Mouse (Mus musculus): ENCODE results near the gene Erg. TPM values are rescaled to one million over a fixed set of nuclear protein-coding genes. Genes with fewer than 3 reads are reported as not detected.

Erg gene
- total and polyA plus RNA-seq, 2 experiments from 2014 or later = 1.8 to 6.4 TPM

DNA sequence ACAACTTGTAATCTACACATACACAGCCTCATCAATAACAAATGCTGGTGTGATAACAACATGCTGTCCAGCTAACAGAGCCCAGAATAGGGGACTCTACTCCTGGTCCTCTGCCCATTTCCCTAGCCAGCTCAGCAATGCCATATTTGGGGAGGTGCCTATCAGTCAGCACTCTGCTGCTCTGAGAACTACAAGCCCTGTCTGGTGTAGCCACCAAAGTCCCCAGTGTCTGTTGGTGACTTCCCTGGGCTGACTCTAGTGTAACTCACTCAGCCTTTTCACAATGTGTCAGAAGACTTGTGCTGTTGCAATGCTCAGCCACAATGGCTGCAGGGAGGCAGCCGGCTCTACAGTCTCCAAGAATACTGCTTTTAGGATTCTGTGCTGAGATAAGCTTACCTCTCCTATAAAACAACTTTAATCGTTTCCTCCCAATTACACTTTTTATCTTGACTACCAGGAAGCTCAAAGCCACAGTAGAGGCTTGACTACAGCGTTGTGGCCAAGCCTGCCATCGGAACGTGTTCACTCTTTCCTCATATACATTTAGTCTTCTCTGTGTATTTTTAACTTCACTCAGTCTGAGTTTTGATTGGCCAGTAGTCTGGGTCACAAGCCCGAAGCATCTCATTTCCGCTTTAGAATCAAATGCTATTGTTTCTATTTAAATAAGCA lies 201.0 kb downstream of the Erg start:
- Histone ChIP-seq H3K27ac (ENCODE audit: low read depth, low read length) (no peak overlapping the region), H3K9ac (no peak overlapping the region), H3K9me3 (ENCODE audit: low read length) (no peaks in the 10 kb centered on the region), H3K27me3 (ENCODE audit: insufficient read depth, low read length) (no peaks in the 10 kb centered on the region), H3K4me2 (ENCODE audit: low read depth) (no peak overlapping the region), H3K4me1 (ENCODE audit: insufficient read depth) (no peaks in the 10 kb centered on the region), H3K4me3 (ENCODE audit: low read depth, low read length) (no peak overlapping the region), H3K36me3 (ENCODE audit: insufficient read depth) (no peaks in the 10 kb centered on the region)
- ATAC-seq (no peak), DNase-seq (no peak)
- no peak for TF ChIP-seq CTCF (IDR thresholded peaks at IDR 0.05; ENCODE audit: low read depth)
- WGBS = 87% methylated on average over 7 of the region's 7 CpGs

DNA sequence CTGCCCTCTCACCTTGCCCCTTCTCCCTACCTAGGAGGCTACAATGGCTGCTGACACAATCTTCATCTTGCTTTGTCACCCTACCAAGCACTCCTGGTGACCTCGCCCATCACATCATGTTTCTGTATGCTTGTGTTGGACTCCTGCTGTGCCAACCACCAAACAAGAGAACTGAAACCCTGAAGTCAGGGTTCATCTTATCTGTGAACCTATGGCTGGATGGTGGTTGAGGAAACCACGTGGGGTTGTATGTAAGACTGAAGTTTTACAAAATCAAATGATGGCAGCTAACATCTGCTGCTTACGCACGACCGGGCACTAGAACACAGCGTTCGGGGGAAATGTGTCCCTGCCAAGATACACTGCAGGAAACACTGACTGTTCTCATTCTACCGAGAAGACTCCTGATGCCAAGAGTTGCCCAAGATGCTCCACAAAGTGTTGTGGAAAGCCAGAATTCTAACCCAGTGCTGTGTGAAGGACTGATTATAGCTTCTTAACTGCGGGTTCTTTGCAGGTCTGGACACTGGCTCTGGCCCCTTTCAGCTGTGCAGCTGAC lies 201.7 kb downstream of the Erg start:
- Histone ChIP-seq H3K4me2 (ENCODE audit: low read depth) (no peak overlapping the region), H3K9me3 (ENCODE audit: low read length) (no peaks in the 10 kb centered on the region), H3K27ac (ENCODE audit: low read depth, low read length) (no peak overlapping the region), H3K9ac (no peak overlapping the region), H3K4me3 (ENCODE audit: low read depth, low read length) (no peak overlapping the region), H3K36me3 (ENCODE audit: insufficient read depth) (no peaks in the 10 kb centered on the region), H3K27me3 (ENCODE audit: insufficient read depth, low read length) (no peaks in the 10 kb centered on the region), H3K4me1 (ENCODE audit: insufficient read depth) (no peaks in the 10 kb centered on the region)
- 63% methylated on average over 9 of the region's 9 CpGs for WGBS
- ATAC-seq (no peak), DNase-seq (no peak)
- no peak for TF ChIP-seq CTCF (IDR thresholded peaks at IDR 0.05; ENCODE audit: low read depth)

DNA sequence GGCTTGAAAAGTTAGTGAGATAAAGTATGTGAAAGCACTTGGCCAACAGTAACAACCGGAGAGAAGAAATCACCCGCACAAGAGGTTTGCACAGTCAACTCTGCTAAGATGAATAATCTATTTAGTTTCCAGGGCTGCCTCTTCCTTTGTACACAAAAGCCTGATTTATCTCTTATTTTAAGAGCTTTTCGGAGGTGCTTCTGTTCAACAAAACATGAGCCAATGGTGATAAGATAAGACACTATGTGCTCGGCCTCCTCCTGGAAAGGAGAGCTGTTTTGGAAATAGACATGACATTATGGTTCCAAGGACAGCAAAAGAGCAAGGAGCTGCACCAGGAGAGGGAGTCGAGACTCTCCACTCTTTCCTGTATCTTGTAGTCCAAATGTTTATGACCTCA lies 204.1 kb downstream of the Erg start:
- no peak for ATAC-seq
- H3K4me3 ChIP-seq (ENCODE audit: low read depth, low read length) = no peak overlapping the region
- H3K27me3 ChIP-seq (ENCODE audit: insufficient read depth, low read length) = no peaks in the 10 kb centered on the region
- DNase-seq = no peak
- no peak for TF ChIP-seq CTCF (IDR thresholded peaks at IDR 0.05; ENCODE audit: low read depth)
- WGBS = 89% methylated on average over 5 of the region's 5 CpGs
- H3K4me1 ChIP-seq (ENCODE audit: insufficient read depth) = no peaks in the 10 kb centered on the region
- no peaks in the 10 kb centered on the region for H3K9me3 ChIP-seq (ENCODE audit: low read length)
- H3K27ac ChIP-seq (ENCODE audit: low read depth, low read length) = no peak overlapping the region
- H3K4me2 ChIP-seq (ENCODE audit: low read depth) = no peak overlapping the region
- no peaks in the 10 kb centered on the region for H3K36me3 ChIP-seq (ENCODE audit: insufficient read depth)
- no peak overlapping the region for H3K9ac ChIP-seq

DNA sequence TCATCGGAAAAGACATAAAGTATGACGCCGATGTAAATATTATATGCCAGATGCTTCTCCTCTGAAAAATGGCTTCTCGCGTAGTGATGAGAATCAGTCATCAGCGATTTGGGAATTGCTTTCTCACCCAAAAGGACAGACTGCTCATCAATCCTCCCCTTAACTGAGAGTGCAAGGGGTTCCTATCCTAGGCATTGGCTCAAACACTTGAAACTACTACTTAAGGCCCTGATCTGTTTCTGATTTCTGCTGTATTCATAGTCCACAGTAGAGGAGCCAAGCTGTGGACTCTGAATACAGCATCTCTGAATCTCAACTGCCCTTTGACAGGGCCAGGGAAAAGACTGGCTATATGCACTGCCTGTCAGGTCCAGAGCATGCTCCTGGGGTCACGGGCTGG lies 209.6 kb downstream of the Erg start:
- Histone ChIP-seq H3K36me3 (ENCODE audit: insufficient read depth) (no peaks in the 10 kb centered on the region), H3K4me3 (ENCODE audit: low read depth, low read length) (no peak overlapping the region), H3K4me2 (ENCODE audit: low read depth) (no peak overlapping the region), H3K27ac (ENCODE audit: low read depth, low read length) (no peak overlapping the region), H3K4me1 (ENCODE audit: insufficient read depth) (no peaks in the 10 kb centered on the region), H3K27me3 (ENCODE audit: insufficient read depth, low read length) (no peaks in the 10 kb centered on the region), H3K9me3 (ENCODE audit: low read length) (no peaks in the 10 kb centered on the region), H3K9ac (no peak overlapping the region)
- no peak for ATAC-seq
- TF ChIP-seq CTCF (IDR thresholded peaks at IDR 0.05; ENCODE audit: low read depth) = no peak
- no peak for DNase-seq
- 76% methylated on average over 7 of the region's 7 CpGs for WGBS

DNA sequence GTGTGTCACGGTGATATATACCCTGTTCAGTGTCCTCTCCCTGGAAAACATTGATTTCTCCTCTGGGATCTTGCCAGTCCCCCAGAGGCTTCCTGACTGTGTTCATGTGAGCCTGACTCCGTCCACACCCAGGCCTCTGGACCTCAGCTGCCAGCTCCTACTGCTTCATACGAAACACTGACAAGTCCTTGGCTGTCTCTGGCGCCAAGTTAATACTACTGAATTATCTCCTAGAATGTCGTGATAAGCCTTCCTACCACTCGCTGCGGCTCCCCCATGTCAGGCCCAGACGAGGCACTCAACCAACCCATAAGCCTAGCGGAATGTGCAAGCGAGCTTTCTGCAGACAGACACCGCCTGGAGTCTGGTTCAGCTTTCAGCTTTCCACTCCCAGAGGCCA lies 210.0 kb downstream of the Erg start:
- Histone ChIP-seq H3K4me1 (ENCODE audit: insufficient read depth) (no peaks in the 10 kb centered on the region), H3K36me3 (ENCODE audit: insufficient read depth) (no peaks in the 10 kb centered on the region), H3K9me3 (ENCODE audit: low read length) (no peaks in the 10 kb centered on the region), H3K4me2 (ENCODE audit: low read depth) (no peak overlapping the region), H3K27me3 (ENCODE audit: insufficient read depth, low read length) (no peaks in the 10 kb centered on the region), H3K27ac (ENCODE audit: low read depth, low read length) (no peak overlapping the region), H3K4me3 (ENCODE audit: low read depth, low read length) (no peak overlapping the region), H3K9ac (no peak overlapping the region)
- 64% methylated on average over 11 of the region's 11 CpGs for WGBS
- ATAC-seq = no peak
- DNase-seq = no peak
- no peak for TF ChIP-seq CTCF (IDR thresholded peaks at IDR 0.05; ENCODE audit: low read depth)

DNA sequence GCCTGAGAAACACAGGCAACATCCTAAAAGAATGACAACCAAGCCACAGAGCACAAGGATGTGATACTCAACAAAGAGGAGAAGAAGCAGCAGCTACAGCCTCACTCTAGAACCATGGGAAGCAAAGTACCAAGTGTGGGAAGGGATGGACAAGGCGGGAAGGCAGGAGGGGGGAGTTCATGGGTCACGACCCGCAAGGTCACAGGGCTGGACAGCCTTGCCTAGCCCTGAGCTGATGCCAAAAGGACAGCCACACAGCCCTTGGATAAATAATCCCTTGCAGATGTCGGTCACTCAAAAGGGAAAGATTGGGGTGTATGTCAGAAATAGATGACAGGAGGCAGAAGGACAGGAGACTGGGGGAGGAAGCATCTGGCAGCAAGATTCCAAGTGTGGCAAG lies 211.7 kb downstream of the Erg start:
- DNase-seq (no peak), ATAC-seq (no peak)
- Histone ChIP-seq H3K27ac (ENCODE audit: low read depth, low read length) (no peak overlapping the region), H3K36me3 (ENCODE audit: insufficient read depth) (no peaks in the 10 kb centered on the region), H3K27me3 (ENCODE audit: insufficient read depth, low read length) (no peaks in the 10 kb centered on the region), H3K4me3 (ENCODE audit: low read depth, low read length) (no peak overlapping the region), H3K9ac (no peak overlapping the region), H3K4me2 (ENCODE audit: low read depth) (no peak overlapping the region), H3K9me3 (ENCODE audit: low read length) (no peaks in the 10 kb centered on the region), H3K4me1 (ENCODE audit: insufficient read depth) (no peaks in the 10 kb centered on the region)
- 85% methylated on average over 4 of the region's 4 CpGs for WGBS
- TF ChIP-seq CTCF (IDR thresholded peaks at IDR 0.05; ENCODE audit: low read depth) = no peak

DNA sequence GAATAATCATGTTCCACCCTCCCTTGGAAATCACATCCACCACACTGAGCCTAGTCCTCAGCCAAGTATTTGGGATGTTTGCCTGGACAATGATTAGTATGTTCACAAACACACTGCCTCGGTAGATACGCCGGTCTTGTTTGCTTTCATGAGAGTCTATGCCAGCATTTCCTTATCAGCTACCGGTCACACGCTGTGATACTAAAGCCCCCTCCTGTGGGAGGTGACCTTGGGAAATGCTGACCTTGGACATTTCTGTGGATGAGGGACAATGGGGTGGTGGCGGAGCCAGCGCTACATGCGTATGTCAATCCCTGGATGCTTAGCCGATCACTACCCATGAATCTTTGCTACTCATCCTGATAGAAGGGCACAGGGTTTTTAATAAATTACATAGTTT lies 213.4 kb downstream of the Erg start:
- Histone ChIP-seq H3K4me1 (ENCODE audit: insufficient read depth) (no peaks in the 10 kb centered on the region), H3K27me3 (ENCODE audit: insufficient read depth, low read length) (no peaks in the 10 kb centered on the region), H3K36me3 (ENCODE audit: insufficient read depth) (no peaks in the 10 kb centered on the region), H3K9me3 (ENCODE audit: low read length) (no peaks in the 10 kb centered on the region), H3K4me2 (ENCODE audit: low read depth) (no peak overlapping the region), H3K27ac (ENCODE audit: low read depth, low read length) (no peak overlapping the region), H3K4me3 (ENCODE audit: low read depth, low read length) (no peak overlapping the region), H3K9ac (no peak overlapping the region)
- WGBS = 94% methylated on average over 9 of the region's 9 CpGs
- ATAC-seq = no peak
- DNase-seq = no peak
- no peak for TF ChIP-seq CTCF (IDR thresholded peaks at IDR 0.05; ENCODE audit: low read depth)
